8 mouse cellular contexts compared by ENCODE assay signal in genomic region chr13:23570261-23571021, GRCm38 (mm10). TPM values are rescaled to one million over a fixed set of nuclear protein-coding genes. Genes with fewer than 3 reads are reported as not detected.
A peak's percentile ranks its signal among the peaks of the same experiment; 100 is the strongest.
DNase-seq lines count a peak whose midpoint lies in the region; ATAC-seq and TF ChIP-seq lines count a peak whose summit lies in the region.
"Not testable (repeated sequence)": the region's sequence is repeated elsewhere in the genome, so short reads cannot be mapped to it uniquely, and the experiment has no call there.

No protein-coding gene starts in this region.

- not testable (repeated sequence) for ATAC-seq in G1E (ENCODE audit: extremely low read depth, insufficient number of reproducible peaks, low FRiP score, poor library complexity, severe bottlenecking); forebrain, embryonic 16.5 days; lung, embryonic 14.5 days (ENCODE audit: insufficient read depth)
- peak; percentile 52 for ATAC-seq in hindbrain, embryonic 13.5 days (ENCODE audit: low FRiP score)
- ATAC-seq in neural tube, embryonic 11.5 days (ENCODE audit: insufficient read depth, low FRiP score, low TSS enrichment) = peak; percentile 11

- not testable (repeated sequence) for TF ChIP-seq POLR2A in thymus, adult 2 months (IDR thresholded peaks at IDR 0.05; ENCODE audit: control insufficient read depth, extremely low read depth, insufficient read depth, low read length, poor library complexity)

- not testable (repeated sequence) for H3K36me3 ChIP-seq in G1E (replicated peaks); forebrain, embryonic 16.5 days (ENCODE audit: control insufficient read depth, insufficient read depth); hindbrain, embryonic 13.5 days; lung, embryonic 14.5 days (ENCODE audit: insufficient read depth); neural tube, embryonic 11.5 days (ENCODE audit: control insufficient read depth, insufficient read depth, low read length); thymus, adult 2 months (ENCODE audit: control insufficient read depth, insufficient read depth, low read length)

- peak overlapping the region; percentile 96 for H3K27ac ChIP-seq in forebrain, embryonic 16.5 days (ENCODE audit: low read length)
- peak overlapping the region; percentile 96 for H3K27ac ChIP-seq in hindbrain, embryonic 13.5 days
- peak overlapping the region; percentile 95 for H3K27ac ChIP-seq in layer of hippocampus, adult 2 months
- peak overlapping the region; percentile 99 for H3K27ac ChIP-seq in lung, embryonic 14.5 days (ENCODE audit: low read depth)
- H3K27ac ChIP-seq in neural tube, embryonic 11.5 days (ENCODE audit: low read depth, low read length) = peak overlapping the region; percentile 93
- H3K27ac ChIP-seq in thymus, adult 2 months (ENCODE audit: control insufficient read depth, insufficient read depth, low read length) = peak overlapping the region; percentile 100

- not testable (repeated sequence) for DNase-seq in G1E (ENCODE audit: low spot score); layer of hippocampus, adult 2 months (ENCODE audit: low spot score in 2 of 2); thymus, adult 2 months
- peak; percentile 60 for DNase-seq in embryo, embryonic 11 days
- peak; percentile 64 for DNase-seq in lung, embryonic 14.5 days
- peak; percentile 15 for DNase-seq in neural tube, embryonic 11.5 days (ENCODE audit: low spot score)

- H3K27me3 ChIP-seq in G1E (ENCODE audit: insufficient read depth, low read length); forebrain, embryonic 16.5 days (replicated peaks; ENCODE audit: control insufficient read depth, insufficient read depth, low read length); hindbrain, embryonic 13.5 days; lung, embryonic 14.5 days (ENCODE audit: insufficient read depth, low read length); neural tube, embryonic 11.5 days (ENCODE audit: control insufficient read depth, insufficient read depth, low read length); thymus, adult 2 months (ENCODE audit: control insufficient read depth, insufficient read depth, low read length): not testable (repeated sequence)

- not testable (repeated sequence) for H3K9me3 ChIP-seq in G1E (replicated peaks); forebrain, embryonic 16.5 days (ENCODE audit: control insufficient read depth, low read length); hindbrain, embryonic 13.5 days; lung, embryonic 14.5 days (ENCODE audit: low read depth, low read length); neural tube, embryonic 11.5 days (ENCODE audit: control insufficient read depth, low read length)

- WGBS in forebrain, embryonic 16.5 days = under 1% methylated on average over 23 of the region's 41 CpGs
- WGBS in hindbrain, embryonic 13.5 days = 3% methylated on average over 21 of the region's 41 CpGs
- WGBS in lung, embryonic 14.5 days = 2% methylated on average over 21 of the region's 41 CpGs
- 3% methylated on average over 12 of the region's 41 CpGs for WGBS in neural tube, embryonic 11.5 days
- WGBS in thymus, adult 2 months = 4% methylated on average over 27 of the region's 41 CpGs

- H3K4me2 ChIP-seq in forebrain, embryonic 16.5 days (ENCODE audit: low read length) = peak overlapping the region; percentile 53
- H3K4me2 ChIP-seq in hindbrain, embryonic 13.5 days = peak overlapping the region; percentile 74
- peak overlapping the region; percentile 87 for H3K4me2 ChIP-seq in lung, embryonic 14.5 days
- H3K4me2 ChIP-seq in neural tube, embryonic 11.5 days (ENCODE audit: low read depth) = peak overlapping the region; percentile 64

- H3K9ac ChIP-seq in forebrain, embryonic 16.5 days (replicated peaks; ENCODE audit: low read depth, low read length) = peak overlapping the region; percentile 57; the same call in 1 of the 2 replicates
- H3K9ac ChIP-seq in hindbrain, embryonic 13.5 days = peak overlapping the region; percentile 67
- H3K9ac ChIP-seq in lung, embryonic 14.5 days = peak overlapping the region; percentile 55
- H3K9ac ChIP-seq in neural tube, embryonic 11.5 days (ENCODE audit: low read length) = peak overlapping the region; percentile 49

- not testable (repeated sequence) for TF ChIP-seq CTCF in G1E (IDR thresholded peaks at IDR 0.05; ENCODE audit: low read depth, low read length); layer of hippocampus, adult 2 months (conservative IDR thresholded peaks at IDR 0.05); lung, embryonic 14.5 days (IDR thresholded peaks at IDR 0.05; ENCODE audit: low read depth); thymus, adult 2 months (IDR thresholded peaks at IDR 0.05; ENCODE audit: borderline replicate concordance, control insufficient read depth, extremely low read depth, insufficient read depth, low read length, poor library complexity)

- peak overlapping the region; percentile 58; the same call in 1 of the 2 replicates for H3K4me3 ChIP-seq in G1E (ENCODE audit: low read depth, low read length)
- peak overlapping the region; percentile 44 for H3K4me3 ChIP-seq in forebrain, embryonic 16.5 days (replicated peaks; ENCODE audit: low read length)
- peak overlapping the region; percentile 50 for H3K4me3 ChIP-seq in hindbrain, embryonic 13.5 days
- H3K4me3 ChIP-seq in layer of hippocampus, adult 2 months = peak overlapping the region; percentile 73
- H3K4me3 ChIP-seq in lung, embryonic 14.5 days (ENCODE audit: low read depth, low read length) = peak overlapping the region; percentile 45
- H3K4me3 ChIP-seq in neural tube, embryonic 11.5 days (ENCODE audit: low read depth, low read length) = peak overlapping the region; percentile 45
- H3K4me3 ChIP-seq in thymus, adult 2 months (ENCODE audit: control insufficient read depth, insufficient read depth, low read length) = peak overlapping the region; percentile 94

- H3K4me1 ChIP-seq in G1E (ENCODE audit: insufficient read depth, low read depth, low read length) = peaks cover 13% of the 10 kb centered on the region
- peaks cover 15% of the 10 kb centered on the region for H3K4me1 ChIP-seq in forebrain, embryonic 16.5 days (replicated peaks; ENCODE audit: control insufficient read depth, insufficient read depth, low read length)
- peaks cover 26% of the 10 kb centered on the region for H3K4me1 ChIP-seq in hindbrain, embryonic 13.5 days (replicated peaks)
- H3K4me1 ChIP-seq in lung, embryonic 14.5 days (ENCODE audit: insufficient read depth); neural tube, embryonic 11.5 days (ENCODE audit: control insufficient read depth, insufficient read depth, low read length); thymus, adult 2 months (replicated peaks; ENCODE audit: control insufficient read depth, insufficient read depth, low read length): not testable (repeated sequence)

RNA-seq across cellular contexts. Expression of gene Hist1h2ae, which starts 0.6 kb away (rescaled TPM):
- 81.0 and 140 TPM in 2 replicates for total RNA-seq in G1E (2014; fragmentation: Nextera tagmentation)
- 258 and 359 TPM in 2 replicates for total RNA-seq in G1E (2017)
- polyA plus RNA-seq in G1E (2012) = 31.2 and 48.5 TPM in 2 replicates
- 33.0 and 46.2 TPM in 2 replicates for polyA plus RNA-seq in forebrain, embryonic 16.5 days (2015; fragmentation: Nextera tagmentation; extraction: Ambion mirVana)
- polyA plus RNA-seq in hindbrain, embryonic 13.5 days (2015; fragmentation: Nextera tagmentation; extraction: Ambion mirVana) = 26.4 and 29.3 TPM in 2 replicates
- 1 to 10 TPM; 6.6 to 7.7 TPM for total RNA-seq in layer of hippocampus, adult 2 months (2021)
- polyA plus RNA-seq in lung, embryonic 14.5 days (2014; fragmentation: Nextera tagmentation; extraction: Ambion mirVana) = 164 and 166 TPM in 2 replicates
- 61.5 and 64.3 TPM in 2 replicates for polyA plus RNA-seq in neural tube, embryonic 11.5 days (2014; fragmentation: Nextera tagmentation; extraction: Ambion mirVana)
- polyA plus RNA-seq in thymus, adult 2 months (2012; rRNA removed) = 174 and 210 TPM in 2 replicates

RNA-seq across cellular contexts. Expression of gene Hist1h2bg, which starts 0.8 kb away (rescaled TPM):
- total RNA-seq in G1E (2014; fragmentation: Nextera tagmentation) (1,531 and 1,684 TPM in 2 replicates), G1E (2017) (1,342 and 1,812 TPM in 2 replicates)
- polyA plus RNA-seq in G1E (2012) = 13.0 and 49.8 TPM in 2 replicates
- 2.1 and 6.2 TPM in 2 replicates for polyA plus RNA-seq in forebrain, embryonic 16.5 days (2015; fragmentation: Nextera tagmentation; extraction: Ambion mirVana)
- 2.8 TPM in 2 replicates for polyA plus RNA-seq in hindbrain, embryonic 13.5 days (2015; fragmentation: Nextera tagmentation; extraction: Ambion mirVana)
- 10 to 100 TPM; 74.0 to 78.9 TPM for total RNA-seq in layer of hippocampus, adult 2 months (2021)
- polyA plus RNA-seq in lung, embryonic 14.5 days (2014; fragmentation: Nextera tagmentation; extraction: Ambion mirVana) = 14.9 TPM in 2 replicates
- 6.9 and 10.2 TPM in 2 replicates for polyA plus RNA-seq in neural tube, embryonic 11.5 days (2014; fragmentation: Nextera tagmentation; extraction: Ambion mirVana)
- 523 and 578 TPM in 2 replicates for polyA plus RNA-seq in thymus, adult 2 months (2012; rRNA removed)

RNA-seq across cellular contexts. Expression of gene Hist1h2bf, which starts 3.6 kb away (rescaled TPM):
- total RNA-seq in G1E (2014; fragmentation: Nextera tagmentation) = 610 and 627 TPM in 2 replicates
- 748 and 859 TPM in 2 replicates for total RNA-seq in G1E (2017)
- 5.7 and 27.4 TPM in 2 replicates for polyA plus RNA-seq in G1E (2012)
- 2.1 and 2.6 TPM in 2 replicates for polyA plus RNA-seq in forebrain, embryonic 16.5 days (2015; fragmentation: Nextera tagmentation; extraction: Ambion mirVana)
- polyA plus RNA-seq in hindbrain, embryonic 13.5 days (2015; fragmentation: Nextera tagmentation; extraction: Ambion mirVana) = 1.2 and 3.0 TPM in 2 replicates
- total RNA-seq in layer of hippocampus, adult 2 months (2021) = 10 to 100 TPM; 22.8 to 29.6 TPM
- polyA plus RNA-seq in lung, embryonic 14.5 days (2014; fragmentation: Nextera tagmentation; extraction: Ambion mirVana) = 7.8 and 12.2 TPM in 2 replicates
- polyA plus RNA-seq in neural tube, embryonic 11.5 days (2014; fragmentation: Nextera tagmentation; extraction: Ambion mirVana) = 3.4 and 4.1 TPM in 2 replicates
- 277 and 362 TPM in 2 replicates for polyA plus RNA-seq in thymus, adult 2 months (2012; rRNA removed)

RNA-seq across cellular contexts. Expression of gene Hist1h2ad, which starts 3.7 kb away (rescaled TPM):
- total RNA-seq in G1E (2014; fragmentation: Nextera tagmentation) (5.3 and 7.3 TPM in 2 replicates), G1E (2017) (491 and 756 TPM in 2 replicates)
- 2.3 and 7.4 TPM in 2 replicates for polyA plus RNA-seq in G1E (2012)
- polyA plus RNA-seq in forebrain, embryonic 16.5 days (2015; fragmentation: Nextera tagmentation; extraction: Ambion mirVana) = 1.2 and 3.4 TPM in 2 replicates
- 0.61 and 2.7 TPM in 2 replicates for polyA plus RNA-seq in hindbrain, embryonic 13.5 days (2015; fragmentation: Nextera tagmentation; extraction: Ambion mirVana)
- 10 to 100 TPM in 1 of 2 experiments, 1 to 10 TPM in 1; 5.0 to 13.0 TPM for total RNA-seq in layer of hippocampus, adult 2 months (2021)
- polyA plus RNA-seq in lung, embryonic 14.5 days (2014; fragmentation: Nextera tagmentation; extraction: Ambion mirVana) = 4.2 and 4.9 TPM in 2 replicates
- polyA plus RNA-seq in neural tube, embryonic 11.5 days (2014; fragmentation: Nextera tagmentation; extraction: Ambion mirVana) = 0.90 and 4.0 TPM in 2 replicates
- 76.8 and 109 TPM in 2 replicates for polyA plus RNA-seq in thymus, adult 2 months (2012; rRNA removed)

RNA-seq across cellular contexts. Expression of gene Hist1h3d, which starts 5.1 kb away (rescaled TPM):
- total RNA-seq in G1E (2014; fragmentation: Nextera tagmentation) (524 and 556 TPM in 2 replicates), G1E (2017) (92.0 and 101 TPM in 2 replicates)
- 3.7 and 9.6 TPM in 2 replicates for polyA plus RNA-seq in G1E (2012)
- 2.2 and 2.8 TPM in 2 replicates for polyA plus RNA-seq in forebrain, embryonic 16.5 days (2015; fragmentation: Nextera tagmentation; extraction: Ambion mirVana)
- 1.6 and 2.7 TPM in 2 replicates for polyA plus RNA-seq in hindbrain, embryonic 13.5 days (2015; fragmentation: Nextera tagmentation; extraction: Ambion mirVana)
- 10 to 100 TPM; 12.1 to 13.0 TPM for total RNA-seq in layer of hippocampus, adult 2 months (2021)
- polyA plus RNA-seq in lung, embryonic 14.5 days (2014; fragmentation: Nextera tagmentation; extraction: Ambion mirVana) = 10.0 and 13.9 TPM in 2 replicates
- 8.1 and 10.4 TPM in 2 replicates for polyA plus RNA-seq in neural tube, embryonic 11.5 days (2014; fragmentation: Nextera tagmentation; extraction: Ambion mirVana)
- 161 and 207 TPM in 2 replicates for polyA plus RNA-seq in thymus, adult 2 months (2012; rRNA removed)

Comparison
In these comparisons a context has a peak if more than half of its experiments do, and no peak if none do; other contexts are left out.
1. H3K4me3 ChIP-seq: peak in every context shown above with its lines; median percentile 94 in thymus, adult 2 months; 73 in layer of hippocampus, adult 2 months; 58 in G1E; 50 in hindbrain, embryonic 13.5 days; 45 in lung, embryonic 14.5 days; 45 in neural tube, embryonic 11.5 days; 44 in forebrain, embryonic 16.5 days.
2. RNA of gene Hist1h2bg, which starts 0.8 kb away (polyA plus RNA-seq): 523 to 578 TPM in thymus, adult 2 months; 14.9 TPM in lung, embryonic 14.5 days, 13.0 to 49.8 TPM in G1E, 6.9 to 10.2 TPM in neural tube, embryonic 11.5 days, 2.8 TPM in hindbrain, embryonic 13.5 days and 2.1 to 6.2 TPM in forebrain, embryonic 16.5 days; every median in the first group is over 10 times any median in the second.
3. Peak in every context shown above with its lines, with median percentiles within 50 percentile points of each other: H3K27ac ChIP-seq, H3K4me2 ChIP-seq and H3K9ac ChIP-seq.